Mouse (Mus musculus): ENCODE results near the gene Tlx3.

- no peak for TF ChIP-seq USF1 (IDR thresholded peaks at IDR 0.05; ENCODE audit: low read depth)
- TF ChIP-seq POLR2AphosphoS2 (IDR thresholded peaks at IDR 0.05; ENCODE audit: insufficient read length, low read depth) = no peak
- no peak for TF ChIP-seq POLR2A (IDR thresholded peaks at IDR 0.05; ENCODE audit: insufficient read length, low read depth)
- no peak for TF ChIP-seq CEBPB (IDR thresholded peaks at IDR 0.05; ENCODE audit: insufficient read depth, poor library complexity, severe bottlenecking)
These were observed 28.7 kb upstream of the Tlx3 start for GRCm38 (mm10) chr11:33232056-33232455.
